Mouse (Mus musculus): ENCODE results near the gene Wdr92. TPM values are rescaled to one million over a fixed set of nuclear protein-coding genes. Genes with fewer than 3 reads are reported as not detected.

Gene Wdr92
- total and polyA plus RNA-seq, 3 experiments, result 34.5 to 63.8 TPM; not detected in 1

DNA sequence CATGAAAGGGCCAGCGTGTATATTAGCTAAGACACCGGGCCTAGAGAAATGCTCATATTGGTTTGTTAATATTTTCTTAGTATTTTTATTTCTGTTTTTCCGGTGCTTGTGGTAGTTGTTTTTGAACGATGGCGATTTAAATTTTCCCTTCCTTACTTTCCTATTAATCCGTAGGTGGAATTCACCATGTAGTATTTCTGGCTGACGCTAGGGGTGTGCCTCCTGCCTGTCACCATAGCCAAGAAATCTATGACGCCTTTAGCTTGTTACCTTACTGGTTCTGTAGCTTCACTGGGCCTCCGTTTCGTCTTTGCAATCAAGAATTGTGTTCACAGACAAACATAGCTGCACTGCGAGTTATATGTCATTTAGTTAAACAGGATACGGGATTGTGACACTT, 21.7 kb upstream of the Wdr92 start (continued):
- TF ChIP-seq SMC3 (IDR thresholded peaks at IDR 0.05; ENCODE audit: low read depth, low read length), result peak; percentile 30; the same call in 1 of the 2 replicates

DNA sequence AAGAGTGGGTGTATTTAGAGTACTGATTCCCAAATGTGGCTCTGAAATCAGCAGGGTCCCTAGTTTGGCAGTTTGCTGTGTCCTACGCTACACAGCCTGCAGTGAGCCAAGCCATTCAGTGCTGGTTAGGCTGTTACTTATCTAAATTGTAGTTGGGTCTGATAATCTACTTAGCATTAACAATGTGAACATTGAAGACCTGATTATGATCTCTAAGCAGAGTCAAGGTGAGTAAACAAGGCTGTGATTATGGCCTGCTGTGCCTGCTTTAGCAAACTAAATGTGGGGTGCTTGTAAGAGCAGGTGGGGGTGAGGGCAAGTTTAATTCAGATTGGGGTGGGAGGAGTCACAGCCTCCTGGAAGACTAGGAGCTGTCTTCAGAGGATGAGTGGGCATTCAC, 18.0 kb upstream of the Wdr92 start:
- Histone ChIP-seq H3K4me1 (ENCODE audit: control insufficient read depth in 1 of 2, insufficient read depth in 2 of 2, low read length in 2 of 2) (peaks cover 10 to 29% of the 10 kb centered on the region in 2 experiments), H3K27ac (ENCODE audit: control insufficient read depth, low read depth, low read length) (no peak overlapping the region), H3K4me3 (ENCODE audit: control insufficient read depth in 1 of 2, insufficient read depth in 1 of 2, low read depth in 2 of 2, low read length in 2 of 2) (no peak overlapping the region), H3K9me3 (replicated peaks; ENCODE audit: insufficient read depth, low read length) (no peaks in the 10 kb centered on the region), H3K79me2 (ENCODE audit: control insufficient read depth, insufficient read depth, low read length, poor library complexity) (peaks cover 87% of the 10 kb centered on the region), H3K27me3 (ENCODE audit: control insufficient read depth in 1 of 2, insufficient read depth in 2 of 2, low read length in 2 of 2) (no peaks in the 10 kb centered on the region), H3K36me3 (ENCODE audit: control insufficient read depth in 1 of 2, insufficient read depth in 2 of 2, low read length in 2 of 2) (peaks cover 0 to 42% of the 10 kb centered on the region in 2 experiments; a peak in 3 of 4 replicates), H3K9ac (ENCODE audit: control insufficient read depth, low read depth, low read length, poor library complexity, severe bottlenecking) (no peak overlapping the region)
- TF ChIP-seq CHD1 (IDR thresholded peaks at IDR 0.05; ENCODE audit: low read depth, low read length), result no peak
- TF ChIP-seq GATA1 (IDR thresholded peaks at IDR 0.05; ENCODE audit: low read depth, low read length), result peak; percentile 54
- DNase-seq (ENCODE audit: low read depth, low spot score), result no peak

DNA sequence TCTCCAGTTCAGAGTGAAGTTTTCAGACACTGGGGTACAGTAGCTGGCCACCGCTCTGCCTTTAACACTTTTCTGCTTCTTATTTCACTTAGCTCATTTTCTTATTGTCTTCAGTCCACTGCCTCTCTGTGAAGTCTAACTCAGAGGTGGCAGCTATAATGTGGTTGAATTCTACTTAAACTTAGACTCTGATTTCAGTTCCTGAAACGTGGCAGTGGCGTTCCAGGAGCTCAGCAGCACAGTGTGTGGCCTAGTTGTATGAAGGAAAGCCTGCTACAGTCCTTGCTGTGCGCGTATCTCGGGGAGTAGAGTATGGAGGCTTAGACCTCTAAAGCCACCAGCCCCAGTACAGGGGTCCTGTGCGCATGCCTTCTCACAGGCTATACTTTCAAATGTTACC, 15.3 kb upstream of the Wdr92 start:
- no peak overlapping the region for H3K9ac ChIP-seq (ENCODE audit: control insufficient read depth, low read depth, low read length, poor library complexity, severe bottlenecking)
- no peak for TF ChIP-seq SMC3 (IDR thresholded peaks at IDR 0.05; ENCODE audit: low read depth, low read length)
- TF ChIP-seq POLR2A (IDR thresholded peaks at IDR 0.05; ENCODE audit: control insufficient read depth in 1 of 2, insufficient read depth in 1 of 2, low read depth in 1 of 2, low read length in 2 of 2, poor library complexity in 1 of 2), result no peak
- no peak for TF ChIP-seq MYC (IDR thresholded peaks at IDR 0.05; ENCODE audit: low read depth, low read length)
- no peak for TF ChIP-seq MAX (IDR thresholded peaks at IDR 0.05; ENCODE audit: low read length)
- no peak for TF ChIP-seq JUND (IDR thresholded peaks at IDR 0.05; ENCODE audit: low read depth, low read length)
- TF ChIP-seq ZNF384 (IDR thresholded peaks at IDR 0.05; ENCODE audit: low read depth, low read length), result no peak
- no peak for TF ChIP-seq SIN3A (IDR thresholded peaks at IDR 0.05; ENCODE audit: low read length)
- no peak for TF ChIP-seq ELF1 (IDR thresholded peaks at IDR 0.05; ENCODE audit: low read depth, low read length)
- no peak for TF ChIP-seq CHD2 (IDR thresholded peaks at IDR 0.05; ENCODE audit: low read length)
- TF ChIP-seq GATA1 (IDR thresholded peaks at IDR 0.05; ENCODE audit: low read depth, low read length), result no peak
- TF ChIP-seq ZC3H11A (IDR thresholded peaks at IDR 0.05; ENCODE audit: low read depth, low read length), result no peak
- TF ChIP-seq MEF2A (IDR thresholded peaks at IDR 0.05; ENCODE audit: extremely low read depth, insufficient replicate concordance, low read depth, low read length, poor library complexity, severe bottlenecking), result no peak
- no peak for TF ChIP-seq NRF1 (IDR thresholded peaks at IDR 0.05; ENCODE audit: insufficient read depth, low read depth, low read length, poor library complexity, severe bottlenecking)
- no peak for TF ChIP-seq TBP (IDR thresholded peaks at IDR 0.05; ENCODE audit: low read depth, low read length)
- TF ChIP-seq ZMIZ1 (IDR thresholded peaks at IDR 0.05; ENCODE audit: low read depth, low read length), result no peak
- TF ChIP-seq TCF12 (IDR thresholded peaks at IDR 0.05; ENCODE audit: low read depth, low read length), result no peak
- no peaks in the 10 kb centered on the region for H3K27me3 ChIP-seq (ENCODE audit: control insufficient read depth in 1 of 2, insufficient read depth in 2 of 2, low read length in 2 of 2)
- H3K79me2 ChIP-seq (ENCODE audit: control insufficient read depth, insufficient read depth, low read length, poor library complexity), result peaks cover 84% of the 10 kb centered on the region
- no peak overlapping the region for H3K27ac ChIP-seq (ENCODE audit: control insufficient read depth, low read depth, low read length)
- peaks cover 0 to 39% of the 10 kb centered on the region in 2 experiments; a peak in 3 of 4 replicates for H3K36me3 ChIP-seq (ENCODE audit: control insufficient read depth in 1 of 2, insufficient read depth in 2 of 2, low read length in 2 of 2)
- no peak overlapping the region for H3K4me3 ChIP-seq (ENCODE audit: control insufficient read depth in 1 of 2, insufficient read depth in 1 of 2, low read depth in 2 of 2, low read length in 2 of 2)
- H3K9me3 ChIP-seq (replicated peaks; ENCODE audit: insufficient read depth, low read length), result no peaks in the 10 kb centered on the region
- H3K4me1 ChIP-seq (ENCODE audit: control insufficient read depth in 1 of 2, insufficient read depth in 2 of 2, low read length in 2 of 2), result peaks cover 10 to 22% of the 10 kb centered on the region in 2 experiments
- no peak for DNase-seq (ENCODE audit: low read depth, low spot score)
